Mouse (Mus musculus): ENCODE data around the gene Thap8.

- TF ChIP-seq CTCF (IDR thresholded peaks at IDR 0.05; ENCODE audit: insufficient read depth, low read length) (no peak), POLR2A (IDR thresholded peaks at IDR 0.05; ENCODE audit: borderline replicate concordance, extremely low read depth, low read depth, low read length) (no peak)
Observed at GRCm38 (mm10) chr7:30335688-30336087, 55.8 kb downstream of the Thap8 start.
